Mouse (Mus musculus) bone marrow macrophage, adult 2 months (primary cell): ENCODE data around the gene Tada3. TPM values are rescaled to one million over a fixed set of nuclear protein-coding genes. Genes with fewer than 3 reads are reported as not detected.
A peak's percentile ranks its signal among the peaks of the same experiment; 100 is the strongest.

ENCODE experiments used
- H3K27ac ChIP-seq: 2 replicates; pipeline ENCODE4 v1.5.1; 2012; ENCODE audit warnings: low read depth, low read length; ENCODE audit not compliant: insufficient read depth
- H3K4me1 ChIP-seq: 2 replicates; pipeline ENCODE4 v1.6.1; 2012; ENCODE audit warnings: low read length; ENCODE audit not compliant: control insufficient read depth, insufficient read depth
- H3K4me3 ChIP-seq: 2 replicates; pipeline ENCODE4 v1.5.1; 2012; ENCODE audit warnings: mild to moderate bottlenecking, low read length, moderate library complexity; ENCODE audit not compliant: insufficient read depth
- CTCF ChIP-seq: IDR thresholded peaks from 2 replicates; pipeline ENCODE4 v1.5.1; 2012; ENCODE audit warnings: low read depth, mild to moderate bottlenecking, low read length, moderate library complexity
- POLR2A ChIP-seq: IDR thresholded peaks from 2 replicates; pipeline ENCODE4 v1.6.1; 2012; ENCODE audit warnings: mild to moderate bottlenecking, low read depth, low read length, borderline replicate concordance
- polyA plus RNA-seq: library from polyadenylated mRNA; stranded (reverse); fragments of >200 nt; gene quantifications from 2 replicates; pipeline ENCODE4 v1.2.4, GENCODE M21; 2012; ENCODE audit not compliant: missing spikeins, insufficient read depth, insufficient read length

Tada3 gene
- polyA plus RNA-seq, 1 experiment: 30.2 TPM

GRCm38 (mm10) chr6:113392015-113392386 is 14.3 kb upstream of the Tada3 start:
- Histone ChIP-seq H3K4me3 (no peak overlapping the region), H3K4me1 (no peaks in the 10 kb centered on the region), H3K27ac (no peak overlapping the region)
- TF ChIP-seq POLR2A: no peak
- TF ChIP-seq CTCF: no peak

- H3K27ac ChIP-seq: no peak overlapping the region
- H3K4me3 ChIP-seq: no peak overlapping the region
- TF ChIP-seq CTCF: no peak
- no peak for TF ChIP-seq POLR2A
- H3K4me1 ChIP-seq: no peaks in the 10 kb centered on the region
Measured at GRCm38 (mm10) chr6:113390715-113391114, 13.0 kb upstream of the Tada3 start.

- H3K4me1 ChIP-seq: 0 out of 2 replicates have a peak, but pooled peaks cover 2% of the 10 kb centered on the region
- TF ChIP-seq POLR2A (no peak), CTCF (no peak)
- no peak within 1 kb of the TSS for H3K27ac ChIP-seq
- H3K4me3 ChIP-seq: no peak within 1 kb of the TSS
Measured at GRCm38 (mm10) chr6:113388960-113389359, 11.3 kb upstream of the Tada3 start, which contains the start of gene Ttll3. TSS of gene Ttll3 (plus strand) at chr6:113389260.

GRCm38 (mm10) chr6:113386025-113386424 is 8.3 kb upstream of the Tada3 start:
- Histone ChIP-seq H3K4me1 (peaks cover 5% of the 10 kb centered on the region; the same call in 1 of the 2 replicates), H3K27ac (no peak overlapping the region), H3K4me3 (no peak overlapping the region)
- no peak for TF ChIP-seq POLR2A
- TF ChIP-seq CTCF: no peak

GRCm38 (mm10) chr6:113385160-113385714 is 7.6 kb upstream of the Tada3 start:
- H3K4me3 ChIP-seq: no peak overlapping the region
- no peak overlapping the region for H3K27ac ChIP-seq
- peaks cover 12% of the 10 kb centered on the region for H3K4me1 ChIP-seq
- no peak for TF ChIP-seq POLR2A
- no peak for TF ChIP-seq CTCF

- TF ChIP-seq POLR2A: no peak
- TF ChIP-seq CTCF: no peak
- Histone ChIP-seq H3K27ac (no peak overlapping the region), H3K4me3 (no peak overlapping the region), H3K4me1 (peaks cover 14% of the 10 kb centered on the region)
Measured at GRCm38 (mm10) chr6:113384351-113384927, 6.8 kb upstream of the Tada3 start.

GRCm38 (mm10) chr6:113380480-113380879 is 2.8 kb upstream of the Tada3 start:
- peaks cover 18% of the 10 kb centered on the region for H3K4me1 ChIP-seq
- no peak for TF ChIP-seq CTCF
- no peak for TF ChIP-seq POLR2A
- H3K27ac ChIP-seq: peak overlapping the region; percentile 93
- peak overlapping the region; percentile 70 for H3K4me3 ChIP-seq

- TF ChIP-seq CTCF (no peak), POLR2A (no peak)
- Histone ChIP-seq H3K27ac (peak overlapping the region; percentile 93), H3K4me3 (peak overlapping the region; percentile 70), H3K4me1 (peaks cover 17% of the 10 kb centered on the region)
Measured at GRCm38 (mm10) chr6:113379246-113379645, 1.6 kb upstream of the Tada3 start.

- Histone ChIP-seq H3K27ac (peak overlapping the region; percentile 98), H3K4me1 (peaks cover 16% of the 10 kb centered on the region), H3K4me3 (peak overlapping the region; percentile 70)
- TF ChIP-seq CTCF (no peak), POLR2A (no peak)
Measured at GRCm38 (mm10) chr6:113377172-113377495, 549 bp downstream of the Tada3 start.

- no peak overlapping the region for H3K4me3 ChIP-seq
- no peak overlapping the region for H3K27ac ChIP-seq
- TF ChIP-seq POLR2A: no peak
- no peak for TF ChIP-seq CTCF
- peaks cover 4% of the 10 kb centered on the region for H3K4me1 ChIP-seq
Measured at GRCm38 (mm10) chr6:113373491-113373890, 4.2 kb downstream of the Tada3 start.
